Mouse (Mus musculus) retina, embryonic 14.5 days (tissue): ENCODE results near the gene Tex13b.
"Not testable (repeated sequence)": the region's sequence is repeated elsewhere in the genome, so short reads cannot be mapped to it uniquely, and the experiment has no call there.

Experiments
- DNase-seq: peaks from one replicate; pipeline ENCODE4 v3.0.0-alpha.2; 2015; ENCODE audit warnings: low spot score

Tex13b gene

DNA sequence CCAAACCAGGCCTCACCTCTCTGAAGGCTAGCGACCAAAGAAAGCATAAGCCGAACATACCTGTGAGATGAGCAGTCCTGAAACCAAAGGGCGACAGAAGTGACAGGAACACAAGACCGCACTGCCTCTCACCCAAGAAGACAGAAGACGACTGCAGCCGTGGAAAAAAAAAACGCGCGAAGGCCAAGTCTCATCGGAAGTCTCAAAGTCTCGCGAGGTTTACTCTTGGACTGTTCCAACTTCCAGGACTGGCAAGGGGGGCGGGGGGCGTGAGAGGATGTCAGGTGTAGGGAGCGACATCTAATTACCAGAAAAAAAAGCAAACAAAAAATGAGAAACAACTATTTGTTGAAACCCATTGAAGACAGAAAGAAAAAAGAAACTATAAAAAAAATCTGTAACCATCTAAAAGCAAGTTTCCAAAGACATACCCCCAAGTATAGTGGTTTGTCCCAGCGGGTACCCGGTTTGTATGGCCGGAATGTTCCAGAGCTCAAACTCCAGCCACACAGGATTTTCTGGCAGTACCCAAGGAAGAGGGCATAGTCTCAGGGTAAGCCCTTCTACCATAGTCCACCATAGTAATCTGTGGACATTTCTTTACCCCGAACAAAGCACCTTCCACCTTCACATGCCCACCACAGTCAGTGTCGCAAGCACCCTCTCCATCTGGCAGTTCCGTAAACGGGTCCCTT lies at the start of gene Tex13b:
Gene Tex13b (minus strand): TSS at position 122 of the 695 bp plus-strand sequence.
- no peak for DNase-seq

DNA sequence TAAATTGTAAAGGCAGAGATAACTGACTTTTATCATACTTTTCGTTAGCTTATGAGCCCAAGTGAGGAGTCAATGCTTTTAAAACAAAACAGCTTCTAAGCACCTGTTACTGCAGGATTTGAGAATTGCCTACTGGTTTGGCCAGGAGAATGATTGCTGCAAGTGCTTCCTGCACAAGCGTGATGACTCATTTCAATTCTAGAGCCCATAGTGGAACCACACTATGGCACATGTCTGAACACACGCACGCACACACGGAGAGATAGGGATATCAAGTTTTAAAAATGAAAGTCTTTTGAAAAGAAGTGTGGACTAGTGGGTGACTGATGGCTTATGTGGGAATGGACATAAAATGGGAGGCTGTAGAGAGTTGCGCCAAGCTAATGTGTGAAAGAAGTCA lies 49.5 kb upstream of the Tex13b start:
- no peak for DNase-seq

DNA sequence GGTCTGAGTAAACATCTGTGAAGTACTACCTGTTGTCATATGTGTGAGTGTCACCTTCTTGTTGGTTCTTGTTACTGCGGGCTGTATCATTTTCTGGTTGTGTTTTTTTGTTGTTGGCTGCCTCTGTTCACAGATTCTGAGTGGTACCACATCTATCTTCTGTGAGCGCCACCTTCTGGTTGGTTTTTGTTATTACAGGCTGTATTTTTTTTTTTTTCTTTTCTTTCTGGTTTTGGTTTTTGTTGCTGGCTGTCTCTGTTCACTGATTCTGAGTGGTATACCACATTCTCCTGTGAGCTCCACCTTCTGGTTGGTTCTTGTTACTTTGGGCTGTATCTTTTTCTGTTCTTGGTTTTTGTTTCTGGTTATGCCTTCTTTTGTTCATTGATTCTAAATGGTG lies 44.2 kb upstream of the Tex13b start:
- DNase-seq = peak; percentile 51

DNA sequence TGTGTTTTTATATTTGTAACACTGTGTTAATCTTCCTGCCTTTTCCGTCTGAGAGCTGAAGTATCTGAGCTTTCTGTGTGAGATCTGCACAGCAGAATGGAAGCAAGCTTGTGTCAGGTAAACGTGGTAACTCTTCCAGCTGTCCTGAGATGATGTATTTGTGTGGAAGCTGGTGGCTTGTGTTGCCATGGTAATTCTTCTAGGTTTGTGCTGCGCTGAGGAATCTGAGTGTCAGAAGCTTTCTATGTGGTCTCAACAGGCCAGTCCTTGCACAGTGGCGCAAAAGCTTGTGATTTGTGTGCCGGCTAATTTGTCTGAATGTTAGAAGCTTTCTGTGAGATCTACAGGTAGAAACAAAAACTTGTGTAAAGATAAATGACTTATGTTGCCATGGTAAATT lies 43.8 kb upstream of the Tex13b start:
- not testable (repeated sequence) for DNase-seq

DNA sequence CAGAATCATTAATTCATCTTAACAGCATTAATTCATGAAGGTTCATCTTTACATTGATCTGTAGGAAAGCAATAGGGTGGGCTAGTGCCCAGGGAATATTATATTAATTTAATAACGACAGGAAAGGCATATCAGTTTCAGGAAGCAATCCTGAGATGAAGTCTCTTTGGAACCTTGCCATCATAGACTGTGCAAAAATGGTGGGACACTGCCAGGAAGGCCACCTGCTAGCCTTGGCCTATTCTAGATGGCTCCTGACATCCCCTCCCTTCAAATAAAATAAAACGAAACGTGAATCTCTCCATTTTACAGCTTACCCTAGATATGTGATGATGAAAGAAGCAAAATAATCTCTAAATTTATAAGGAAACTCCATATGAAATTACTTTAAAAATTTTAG lies 41.3 kb upstream of the Tex13b start:
- no peak for DNase-seq

DNA sequence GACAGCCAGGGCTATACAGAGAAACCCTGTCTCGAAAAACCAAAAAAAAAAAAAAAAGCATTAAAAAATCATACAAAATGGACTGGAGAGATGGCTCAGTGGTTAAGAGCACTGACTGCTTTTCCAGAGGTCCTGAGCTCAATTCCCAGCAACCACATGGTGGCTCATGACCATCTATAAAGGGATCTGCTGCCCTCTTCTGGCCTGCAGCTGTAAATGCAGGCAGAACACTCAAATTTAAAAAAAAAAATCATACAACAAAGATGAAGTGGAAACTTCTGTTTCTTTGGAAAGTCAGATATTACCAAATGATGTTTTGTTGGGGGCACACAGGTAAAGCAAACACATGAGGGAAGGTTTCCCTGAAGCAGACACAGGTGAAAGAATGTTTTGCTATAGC lies 32.2 kb upstream of the Tex13b start:
- not testable (repeated sequence) for DNase-seq

DNA sequence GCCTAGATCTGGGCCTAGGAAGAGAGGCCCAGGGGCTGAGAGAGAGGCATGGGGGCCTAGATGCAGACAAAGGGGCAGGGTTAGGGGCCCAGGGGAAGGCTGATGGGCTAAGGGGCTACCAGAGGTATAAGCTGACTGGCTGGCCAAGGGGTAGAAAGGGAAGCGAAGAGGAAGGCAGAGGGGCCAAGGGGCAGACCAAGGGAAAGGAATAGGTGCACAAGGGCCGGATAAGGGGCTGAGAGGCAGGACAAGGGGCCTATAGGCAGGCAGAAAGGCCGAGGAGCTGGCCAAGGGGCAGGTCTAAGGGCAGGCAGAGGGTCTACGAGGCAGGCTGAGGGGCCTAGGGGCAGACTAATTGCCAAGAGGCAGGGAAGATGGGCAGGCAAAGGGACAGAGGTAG lies 26.7 kb upstream of the Tex13b start:
- no peak for DNase-seq

DNA sequence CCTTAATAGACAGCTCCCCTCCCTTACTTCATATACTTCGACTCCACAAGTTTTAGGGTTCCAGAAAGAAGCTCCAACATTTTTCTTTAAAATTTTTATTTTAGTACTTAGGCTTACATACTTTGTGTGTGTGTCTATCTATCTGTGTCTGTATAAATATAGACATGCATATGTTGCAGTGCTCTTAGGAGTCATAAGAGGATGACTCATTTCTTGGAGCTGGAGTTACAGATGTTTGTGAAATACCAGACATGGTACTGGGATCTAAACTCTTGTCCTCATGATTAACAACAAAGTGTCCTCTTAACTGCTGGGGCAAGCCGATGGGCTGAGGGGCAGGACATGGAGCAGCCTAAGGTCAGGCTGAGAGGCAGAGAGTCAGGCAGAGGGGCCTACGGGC lies 24.8 kb upstream of the Tex13b start:
- no peak for DNase-seq

DNA sequence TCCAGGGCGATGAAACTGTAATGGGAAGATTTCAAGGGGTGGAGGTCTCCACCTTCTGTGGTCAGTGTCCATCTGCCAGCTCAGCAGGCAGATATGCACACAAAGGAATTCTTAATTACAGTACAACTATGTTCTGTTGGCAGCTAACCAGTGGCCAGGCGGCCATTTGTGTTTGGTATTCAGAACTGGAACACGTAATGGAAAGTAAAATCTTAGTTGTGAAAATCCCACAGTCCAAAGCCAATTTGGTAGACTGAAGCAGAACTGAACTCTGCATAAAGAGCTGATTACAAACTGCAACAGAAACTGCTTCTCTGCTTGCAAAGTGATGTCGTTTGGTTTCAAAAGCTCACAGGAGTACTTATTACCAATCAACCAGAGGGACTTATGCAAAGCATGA lies 18.5 kb upstream of the Tex13b start:
- DNase-seq = no peak

DNA sequence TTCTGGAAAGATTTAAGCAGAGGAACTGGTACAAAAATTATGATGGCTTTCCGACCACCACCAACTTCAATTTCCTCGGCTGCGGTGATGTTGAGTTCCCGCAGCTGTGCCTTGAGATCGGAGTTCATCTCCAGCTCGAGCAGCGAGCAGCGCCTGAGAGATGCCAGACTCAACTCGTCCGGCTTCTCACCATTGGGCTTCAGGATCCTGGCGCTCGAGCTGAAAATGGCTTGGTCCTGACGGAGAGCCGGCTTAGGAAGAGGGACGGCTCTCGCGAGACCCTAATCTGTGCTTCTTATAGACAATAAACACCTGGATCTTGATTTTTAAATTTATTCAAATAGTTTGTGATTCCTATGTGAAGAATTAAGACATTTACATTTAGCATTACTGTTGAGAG lies 9.1 kb upstream of the Tex13b start:
- DNase-seq = no peak

DNA sequence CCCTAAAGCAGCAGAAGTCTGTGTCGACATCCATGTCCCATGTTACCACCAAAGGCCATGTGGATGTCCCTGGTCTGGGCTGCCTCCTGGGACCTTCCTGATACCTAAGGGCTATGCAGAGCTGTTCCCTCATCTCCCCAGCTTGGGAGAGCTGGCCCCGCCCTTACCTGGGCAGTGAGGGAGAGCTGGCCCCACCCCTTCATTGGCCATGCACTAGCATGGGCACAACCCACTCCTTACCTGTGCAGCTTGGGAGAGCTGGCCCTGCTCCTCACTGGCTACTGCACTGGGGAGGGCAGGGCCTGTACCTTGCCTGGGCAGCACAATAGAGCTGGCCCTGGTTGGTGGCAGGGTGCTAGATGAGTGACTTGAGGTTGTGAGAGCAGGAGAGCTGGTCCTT lies 7.9 kb downstream of the Tex13b start:
- no peak for DNase-seq

DNA sequence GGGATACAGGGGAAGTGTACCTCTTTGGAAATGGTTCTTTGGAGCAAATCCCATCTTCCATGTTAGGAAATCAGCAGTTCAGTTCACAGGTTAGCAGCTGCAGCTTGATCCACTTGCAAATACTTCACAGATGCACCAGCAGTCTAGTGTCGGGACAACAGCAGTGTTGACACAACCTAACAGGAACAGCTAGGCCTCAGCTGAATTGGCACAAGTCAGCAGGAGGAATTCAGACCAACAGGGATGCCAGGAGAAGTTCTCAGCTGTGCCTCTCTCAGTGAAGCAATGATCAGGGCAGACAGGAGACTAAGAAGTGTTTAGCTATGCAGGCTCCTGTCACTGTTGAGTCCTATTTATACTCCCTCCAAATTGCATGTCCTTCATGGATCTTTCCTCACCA lies 43.4 kb downstream of the Tex13b start:
- DNase-seq = no peak
